Mouse (Mus musculus) bone marrow, adult 2 months (tissue): ENCODE data around the gene Sag. TPM values are rescaled to one million over a fixed set of nuclear protein-coding genes. Genes with fewer than 3 reads are reported as not detected.

Experiments used
- H3K27ac ChIP-seq: fragments of 200-500 bp; 2 replicates; pipeline ENCODE4 v1.5.1; 2012; ENCODE audit warnings: low read depth, mild to moderate bottlenecking, control low read depth, inconsistent platforms, low read length; ENCODE audit not compliant: control insufficient read depth, poor library complexity, insufficient read depth
- H3K4me1 ChIP-seq: fragments of 200-500 bp; 2 replicates; pipeline ENCODE4 v1.6.1; 2011; ENCODE audit warnings: low read length; ENCODE audit not compliant: control insufficient read depth, insufficient read depth
- H3K4me3 ChIP-seq: fragments of 200-500 bp; replicated peaks from 2 replicates; pipeline ENCODE3; 2011; ENCODE audit warnings: mild to moderate bottlenecking, low read depth, low read length, control low read depth; ENCODE audit not compliant: control insufficient read depth
- CTCF ChIP-seq: fragments of 200-500 bp; IDR thresholded peaks from 2 replicates; pipeline ENCODE4 v1.5.1; 2011; ENCODE audit warnings: low read length, control low read depth; ENCODE audit not compliant: control insufficient read depth, insufficient read depth
- POLR2A ChIP-seq: fragments of 200-500 bp; IDR thresholded peaks from 2 replicates; pipeline ENCODE4 v1.6.1; 2011; ENCODE audit warnings: low read depth, mild to moderate bottlenecking, control low read depth, low read length, borderline replicate concordance; ENCODE audit not compliant: control insufficient read depth
- WGBS: fragments of 180-500 bp; shearing (Covaris S2); methylation state at CpG from one replicate; pipeline ENCODE4 v1.1.7; 2018; 5-methylcytosine and 5-hydroxymethylcytosine counted together
- polyA plus RNA-seq: library from polyadenylated mRNA; stranded (reverse); fragments of >200 nt; gene quantifications from 2 replicates; pipeline ENCODE4 v1.2.4, GENCODE M21; 2011; ENCODE audit warnings: low replicate concordance; ENCODE audit not compliant: missing spikeins, insufficient read depth, insufficient read length

Gene Sag
- polyA plus RNA-seq, 1 experiment = 7.0 TPM

GRCm38 (mm10) chr1:87863602-87864001, 60.1 kb downstream of the Sag start:
- Histone ChIP-seq H3K4me1 (peaks cover 5% of the 10 kb centered on the region; the same call in 1 of the 2 replicates), H3K27ac (no peak overlapping the region), H3K4me3 (no peak overlapping the region)
- 70% methylated on average over 3 of the region's 3 CpGs for WGBS
- no peak for TF ChIP-seq CTCF
- TF ChIP-seq POLR2A = no peak

GRCm38 (mm10) chr1:87864889-87865288, 61.4 kb downstream of the Sag start:
- no peak for TF ChIP-seq CTCF
- TF ChIP-seq POLR2A = no peak
- peaks cover 7% of the 10 kb centered on the region; the same call in 1 of the 2 replicates for H3K4me1 ChIP-seq
- no peak overlapping the region for H3K27ac ChIP-seq
- H3K4me3 ChIP-seq = no peak overlapping the region

GRCm38 (mm10) chr1:87866672-87867071, 63.2 kb downstream of the Sag start:
- TF ChIP-seq POLR2A (no peak), CTCF (no peak)
- Histone ChIP-seq H3K27ac (no peak overlapping the region), H3K4me1 (peaks cover 5% of the 10 kb centered on the region; the same call in 1 of the 2 replicates), H3K4me3 (no peak overlapping the region)
- 29% methylated on average over 1 of the region's 1 CpGs for WGBS

GRCm38 (mm10) chr1:87871546-87871945, 68.1 kb downstream of the Sag start:
- peaks cover 6% of the 10 kb centered on the region for H3K4me1 ChIP-seq
- H3K27ac ChIP-seq = peak overlapping the region; percentile 25; the same call in 1 of the 2 replicates
- no peak overlapping the region for H3K4me3 ChIP-seq
- TF ChIP-seq POLR2A = no peak
- TF ChIP-seq CTCF = no peak

GRCm38 (mm10) chr1:87873081-87873480, 69.6 kb downstream of the Sag start:
- TF ChIP-seq POLR2A (no peak), CTCF (no peak)
- H3K4me1 ChIP-seq = peaks cover 11% of the 10 kb centered on the region

GRCm38 (mm10) chr1:87876065-87876464, 72.6 kb downstream of the Sag start:
- Histone ChIP-seq H3K4me1 (peaks cover 10% of the 10 kb centered on the region), H3K4me3 (no peak overlapping the region), H3K27ac (no peak overlapping the region)
- 55% methylated on average over 1 of the region's 1 CpGs for WGBS
- TF ChIP-seq CTCF = no peak
- TF ChIP-seq POLR2A = no peak

More at GRCm38 (mm10) chr1:87873081-87873480, 69.6 kb downstream of the Sag start:
- Histone ChIP-seq H3K27ac (no peak overlapping the region), H3K4me3 (no peak overlapping the region)

- Histone ChIP-seq H3K4me3 (no peak overlapping the region), H3K27ac (no peak overlapping the region), H3K4me1 (peaks cover 10% of the 10 kb centered on the region)
- TF ChIP-seq POLR2A (no peak), CTCF (no peak)
- 27% methylated on average over 9 of the region's 9 CpGs for WGBS
These were observed 74.2 kb downstream of the Sag start for GRCm38 (mm10) chr1:87877552-87878283.

- Histone ChIP-seq H3K4me3 (no peak overlapping the region), H3K4me1 (peaks cover 10% of the 10 kb centered on the region), H3K27ac (no peak overlapping the region)
- WGBS = 77% methylated on average over 3 of the region's 3 CpGs
- TF ChIP-seq CTCF = no peak
- TF ChIP-seq POLR2A = no peak
These were observed 75.6 kb downstream of the Sag start for GRCm38 (mm10) chr1:87879034-87879433.
